In the genomic region with DNA sequence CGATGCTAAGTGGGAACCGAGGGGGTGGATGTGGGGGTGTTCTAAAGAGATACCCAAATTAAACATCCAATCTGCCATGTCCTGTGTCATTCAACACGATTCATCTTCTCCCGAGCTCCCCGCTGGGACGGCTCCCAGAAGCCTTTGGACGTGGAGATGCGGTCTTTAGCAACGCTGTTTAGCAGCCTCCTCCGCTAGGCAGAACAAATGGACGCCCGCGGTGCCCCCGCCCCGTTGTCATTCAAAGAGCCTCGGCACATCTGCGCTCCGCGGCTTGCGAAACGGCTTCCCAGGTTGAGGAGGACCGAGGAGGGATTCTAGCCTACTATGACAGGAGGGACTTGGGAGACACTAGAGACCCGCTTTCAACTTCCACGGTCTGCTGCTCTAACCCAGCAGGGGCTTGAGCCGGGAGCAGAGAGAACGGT, we compare ENCODE assay signal across 9 mouse cellular contexts.
A peak's percentile ranks its signal among the peaks of the same experiment; 100 is the strongest.
DNase-seq lines count a peak whose midpoint lies in the region; ATAC-seq and TF ChIP-seq lines count a peak whose summit lies in the region.
"Had no signal": no experiment of that assay in that cellular context is flagged by ENCODE, and none has a peak within 500 bp of the region (broad histone marks: within the 10 kb centered on the region; RNA-seq: fewer than 3 reads in every experiment).

No protein-coding gene starts in this region.

- intact Hi-C loops in heart, adult 2 months (cut with DNase I): no loop called here
- intact Hi-C loops in left cerebral cortex, adult 2 months (cut with DNase I): loop anchor here (1.0 to 2.0 kb wide), 2 partner anchors 31 to 343 kb away; no protein-coding TSS in a partner anchor

- H3K4me2 ChIP-seq in heart, embryonic 11.5 days: peak overlapping the region; percentile 56
- peak overlapping the region; percentile 64 for H3K4me2 ChIP-seq in neural tube, embryonic 14.5 days (ENCODE audit: low read depth, low read length)

- no peak for ATAC-seq in heart, embryonic 11.5 days (replicated peaks; ENCODE audit: insufficient number of reproducible peaks, low FRiP score, low TSS enrichment)
- peak; percentile 63; the same call in 1 of the 2 replicates for ATAC-seq in neural tube, embryonic 14.5 days (ENCODE audit: low read depth)

- no peak overlapping the region for H3K27ac ChIP-seq in heart, embryonic 11.5 days (ENCODE audit: low read depth, low read length)
- no peak overlapping the region for H3K27ac ChIP-seq in heart, adult 2 months
- peak overlapping the region; percentile 61 for H3K27ac ChIP-seq in left cerebral cortex, adult 2 months
- no peak overlapping the region for H3K27ac ChIP-seq in neural tube, embryonic 14.5 days (ENCODE audit: low read depth, low read length)

- TF ChIP-seq CTCF in heart, adult 2 months (IDR thresholded peaks at IDR 0.05): no peak
- TF ChIP-seq CTCF in left cerebral cortex, adult 2 months (IDR thresholded peaks at IDR 0.05): no peak

- TF ChIP-seq POLR2A in heart, adult 2 months (IDR thresholded peaks at IDR 0.05; ENCODE audit: insufficient read depth, low read depth, low read length): no peak

- no peak for DNase-seq in heart, adult 2 months
- DNase-seq in adrenal gland, postnatal 25 days: peak; percentile 4
- DNase-seq in frontal cortex, postnatal 14 days (ENCODE audit: low spot score in 2 of 2): peak; percentile 72 to 77
- DNase-seq in left cerebral cortex, adult 2 months (ENCODE audit: extremely low spot score in 1 of 2, low spot score in 2 of 2): peak; percentile 76 to 81
- no peak for DNase-seq in testis, postnatal 14 days (ENCODE audit: low spot score)
- no peak for DNase-seq in spleen, postnatal 14 days (ENCODE audit: low spot score in 2 of 2)

- H3K4me1 ChIP-seq in heart, embryonic 11.5 days (ENCODE audit: control insufficient read depth, insufficient read depth, low read length): no peaks in the 10 kb centered on the region
- no peaks in the 10 kb centered on the region for H3K4me1 ChIP-seq in heart, adult 2 months (ENCODE audit: control insufficient read depth, insufficient read depth, low read length)
- peaks cover 9% of the 10 kb centered on the region; the same call in 1 of the 2 replicates for H3K4me1 ChIP-seq in neural tube, embryonic 14.5 days (ENCODE audit: control insufficient read depth, insufficient read depth, low read length)

- H3K79me2 ChIP-seq in heart, adult 2 months (replicated peaks; ENCODE audit: control insufficient read depth, insufficient read depth, low read length): no peaks in the 10 kb centered on the region

- no peaks in the 10 kb centered on the region for H3K36me3 ChIP-seq in heart, embryonic 11.5 days (ENCODE audit: control insufficient read depth, insufficient read depth, low read length)
- H3K36me3 ChIP-seq in heart, adult 2 months (ENCODE audit: control insufficient read depth, insufficient read depth, low read length): no peaks in the 10 kb centered on the region
- no peaks in the 10 kb centered on the region for H3K36me3 ChIP-seq in neural tube, embryonic 14.5 days (ENCODE audit: control insufficient read depth, insufficient read depth, low read length)
- H3K36me3 ChIP-seq: G1E had no signal

- peak overlapping the region; percentile 19 for H3K4me3 ChIP-seq in heart, embryonic 11.5 days (ENCODE audit: low read depth, low read length)
- no peak overlapping the region for H3K4me3 ChIP-seq in heart, adult 2 months
- H3K4me3 ChIP-seq in left cerebral cortex, adult 2 months: peak overlapping the region; percentile 32
- H3K4me3 ChIP-seq in neural tube, embryonic 14.5 days (ENCODE audit: low read depth, low read length): peak overlapping the region; percentile 23

- H3K9me3 ChIP-seq in heart, embryonic 11.5 days (replicated peaks; ENCODE audit: control insufficient read depth, low read length): no peaks in the 10 kb centered on the region
- H3K9me3 ChIP-seq in neural tube, embryonic 14.5 days (ENCODE audit: control insufficient read depth, low read length): no peaks in the 10 kb centered on the region

- no peak overlapping the region for H3K9ac ChIP-seq in heart, embryonic 11.5 days (ENCODE audit: low read depth, low read length)
- H3K9ac ChIP-seq in heart, adult 2 months (ENCODE audit: low read depth, low read length): no peak overlapping the region
- peak overlapping the region; percentile 48 for H3K9ac ChIP-seq in neural tube, embryonic 14.5 days (replicated peaks; ENCODE audit: low read depth, low read length)

- peaks cover 33% of the 10 kb centered on the region for H3K27me3 ChIP-seq in heart, embryonic 11.5 days (ENCODE audit: control insufficient read depth, insufficient read depth, low read length)
- H3K27me3 ChIP-seq in heart, adult 2 months (ENCODE audit: control insufficient read depth, insufficient read depth, low read length): peaks cover 10% of the 10 kb centered on the region
- H3K27me3 ChIP-seq in neural tube, embryonic 14.5 days (ENCODE audit: control insufficient read depth, insufficient read depth, low read length): no peaks in the 10 kb centered on the region

- WGBS in heart, embryonic 11.5 days (ENCODE audit: insufficient replicate concordance): 2% methylated on average over 26 of the region's 26 CpGs
- 2% methylated on average over 26 of the region's 26 CpGs for WGBS in heart, adult 2 months
- 0% methylated on average over 26 of the region's 26 CpGs for WGBS in neural tube, embryonic 14.5 days

- no peak for TF ChIP-seq EP300 in heart, adult 2 months (IDR thresholded peaks at IDR 0.05; ENCODE audit: insufficient read depth, low read depth, low read length)

Comparison
In these comparisons a context has a peak if more than half of its experiments do, and no peak if none do; other contexts are left out.
1. DNase-seq: peak in adrenal gland, postnatal 25 days (single experiment), frontal cortex, postnatal 14 days (2 of 2) and left cerebral cortex, adult 2 months (2 of 2); none in heart, adult 2 months (0 of 2), testis, postnatal 14 days (single experiment) and spleen, postnatal 14 days (0 of 2).